Mouse (Mus musculus): ENCODE measurements around the gene Gc.

DNA sequence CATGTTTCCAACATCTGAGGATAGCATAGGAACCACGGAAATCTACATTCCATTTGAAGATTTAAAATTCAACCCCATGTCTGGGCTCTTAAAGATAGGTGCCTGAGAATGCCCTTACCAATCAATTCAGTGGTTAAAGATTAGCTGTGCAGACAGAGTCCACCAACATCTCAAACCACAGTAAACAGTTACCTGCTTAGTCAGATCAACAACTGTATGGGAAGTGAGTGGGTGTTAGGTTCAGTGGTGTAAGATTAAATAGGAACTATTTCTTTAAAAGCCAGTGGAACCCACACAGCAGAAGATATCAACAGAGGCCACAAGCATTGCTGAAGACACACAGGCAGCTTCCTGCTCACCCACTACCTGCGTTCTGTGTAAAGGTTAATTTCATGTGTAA lies 1.3 kb upstream of the Gc start:
- no peak for TF ChIP-seq GATA1 (IDR thresholded peaks at IDR 0.05; ENCODE audit: low read length)
- TF ChIP-seq TAL1 (IDR thresholded peaks at IDR 0.05; ENCODE audit: low read length): no peak
